Comparison of ENCODE assay signal across 13 mouse cellular contexts in genomic region chr7:142574155-142574660, GRCm38 (mm10). TPM values are rescaled to one million over a fixed set of nuclear protein-coding genes. Genes with fewer than 3 reads are reported as not detected.
DNase-seq lines count a peak whose midpoint lies in the region; ATAC-seq lines count a peak whose summit lies in the region.
"Had no signal": no experiment of that assay in that cellular context is flagged by ENCODE, and none has a peak within 500 bp of the region (broad histone marks: within the 10 kb centered on the region; RNA-seq: fewer than 3 reads in every experiment).

No protein-coding gene starts in this region.

- H3K4me1 ChIP-seq in heart, embryonic 10.5 days = peaks cover 95% of the 10 kb centered on the region
- H3K4me1 ChIP-seq in kidney, embryonic 16.5 days (ENCODE audit: insufficient read depth, low read length) = peaks cover 74% of the 10 kb centered on the region
- H3K4me1 ChIP-seq in embryonic facial prominence, embryonic 13.5 days = peaks cover 95% of the 10 kb centered on the region
- H3K4me1 ChIP-seq in liver, embryonic 13.5 days (replicated peaks) = peaks cover 56% of the 10 kb centered on the region

- peak overlapping the region; percentile 95 for H3K27ac ChIP-seq in heart, embryonic 10.5 days
- peak overlapping the region; percentile 93; the same call in 1 of the 2 replicates for H3K27ac ChIP-seq in kidney, embryonic 16.5 days (ENCODE audit: low read length)
- H3K27ac ChIP-seq in embryonic facial prominence, embryonic 13.5 days = peak overlapping the region; percentile 99
- H3K27ac ChIP-seq in liver, embryonic 13.5 days = peak overlapping the region; percentile 53; the same call in 1 of the 2 replicates

- no peaks in the 10 kb centered on the region for H3K9me3 ChIP-seq in heart, embryonic 10.5 days
- no peaks in the 10 kb centered on the region for H3K9me3 ChIP-seq in kidney, embryonic 16.5 days (ENCODE audit: low read length)
- H3K9me3 ChIP-seq in embryonic facial prominence, embryonic 13.5 days = 0 out of 2 replicates have a peak, but pooled peaks cover 4% of the 10 kb centered on the region
- H3K9me3 ChIP-seq in liver, embryonic 13.5 days (replicated peaks) = 0 out of 2 replicates have a peak, but pooled peaks cover 3% of the 10 kb centered on the region

- DNase-seq in heart, embryonic 10.5 days (ENCODE audit: low spot score) = no peak
- DNase-seq in heart, postnatal 10 days = no peak
- no peak for DNase-seq in kidney, adult 11 months
- DNase-seq in liver, embryonic 13.5 days = no peak
- DNase-seq in urinary bladder, postnatal 25 days (ENCODE audit: low spot score) = no peak
- no peak for DNase-seq in spleen, postnatal 14 days (ENCODE audit: low spot score in 2 of 2)
- DNase-seq: cerebellum, adult 9-11 months; kidney, adult 8-10 months; retina, postnatal 1 day; thymus, postnatal 36 days had no signal

- H3K4me3 ChIP-seq in heart, embryonic 10.5 days = 0 out of 2 replicates have a peak overlapping the region, but pooled peaks have one; percentile 0
- H3K4me3 ChIP-seq in kidney, embryonic 16.5 days (ENCODE audit: low read length) = no peak overlapping the region
- 0 out of 2 replicates have a peak overlapping the region, but pooled peaks have one; percentile 2 for H3K4me3 ChIP-seq in embryonic facial prominence, embryonic 13.5 days
- H3K4me3 ChIP-seq in liver, embryonic 13.5 days (replicated peaks) = no peak overlapping the region

- intact Hi-C loops in heart, postnatal 10 days (cut with DNase I) = no loop called here

- H3K9ac ChIP-seq in kidney, embryonic 16.5 days (replicated peaks; ENCODE audit: low read length) = 0 out of 2 replicates have a peak overlapping the region, but pooled peaks have one; percentile 17
- H3K9ac ChIP-seq in embryonic facial prominence, embryonic 13.5 days = peak overlapping the region; percentile 84
- H3K9ac ChIP-seq in liver, embryonic 13.5 days = no peak overlapping the region

- no peak for ATAC-seq in kidney, embryonic 16.5 days (ENCODE audit: low FRiP score, low TSS enrichment)
- no peak for ATAC-seq in embryonic facial prominence, embryonic 13.5 days (ENCODE audit: insufficient number of reproducible peaks, insufficient read depth, low FRiP score, low TSS enrichment, low read depth)
- no peak for ATAC-seq in liver, embryonic 13.5 days (ENCODE audit: low read depth)
- ATAC-seq: activated CD4-positive, CD25-positive, alpha-beta regulatory T cell, adult 4 months had no signal

- 17% methylated on average over 3 of the region's 3 CpGs for WGBS in heart, embryonic 10.5 days
- 70% methylated on average over 3 of the region's 3 CpGs for WGBS in kidney, embryonic 16.5 days
- WGBS in embryonic facial prominence, embryonic 13.5 days = 54% methylated on average over 3 of the region's 3 CpGs
- WGBS in liver, embryonic 13.5 days (ENCODE audit: insufficient replicate concordance) = 55% methylated on average over 3 of the region's 3 CpGs

- H3K36me3 ChIP-seq in heart, embryonic 10.5 days = peaks cover 11% of the 10 kb centered on the region
- H3K36me3 ChIP-seq in kidney, embryonic 16.5 days (ENCODE audit: insufficient read depth, low read length) = no peaks in the 10 kb centered on the region
- peaks cover 5% of the 10 kb centered on the region; the same call in 1 of the 2 replicates for H3K36me3 ChIP-seq in embryonic facial prominence, embryonic 13.5 days
- no peaks in the 10 kb centered on the region for H3K36me3 ChIP-seq in liver, embryonic 13.5 days

- H3K4me2 ChIP-seq in kidney, embryonic 16.5 days (replicated peaks; ENCODE audit: low read depth, low read length) = no peak overlapping the region
- H3K4me2 ChIP-seq in embryonic facial prominence, embryonic 13.5 days = peak overlapping the region; percentile 63
- no peak overlapping the region for H3K4me2 ChIP-seq in liver, embryonic 13.5 days

- no peaks in the 10 kb centered on the region for H3K27me3 ChIP-seq in heart, embryonic 10.5 days (ENCODE audit: insufficient read depth, poor library complexity, severe bottlenecking)
- no peaks in the 10 kb centered on the region for H3K27me3 ChIP-seq in kidney, embryonic 16.5 days (ENCODE audit: insufficient read depth, low read length)
- no peaks in the 10 kb centered on the region for H3K27me3 ChIP-seq in embryonic facial prominence, embryonic 13.5 days
- H3K27me3 ChIP-seq in liver, embryonic 13.5 days = no peaks in the 10 kb centered on the region

RNA-seq across cellular contexts. Expression of gene Mrpl23, which starts 41.7 kb away (rescaled TPM):
- polyA plus RNA-seq in heart, embryonic 10.5 days (2016; fragmentation: Nextera tagmentation; extraction: Ambion mirVana) = 17.1 and 25.1 TPM in 2 replicates
- total RNA-seq in heart, postnatal 10 days (2021) = 10 to 100 TPM in 1 of 2 experiments, 1 to 10 TPM in 1; 4.1 to 19.3 TPM
- 24.4 and 24.6 TPM in 2 replicates for polyA plus RNA-seq in kidney, embryonic 16.5 days (2015; fragmentation: Nextera tagmentation; extraction: Ambion mirVana)
- 36.0 and 36.7 TPM in 2 replicates for polyA plus RNA-seq in embryonic facial prominence, embryonic 13.5 days (2015; fragmentation: Nextera tagmentation; extraction: Ambion mirVana)
- 11.3 and 12.2 TPM in 2 replicates for polyA plus RNA-seq in liver, embryonic 13.5 days (2015; fragmentation: Nextera tagmentation; extraction: Ambion mirVana)

Comparison
In these comparisons a context has a peak if more than half of its experiments do, and no peak if none do; other contexts are left out.
1. H3K4me3 ChIP-seq: peak in heart, embryonic 10.5 days (single experiment) and embryonic facial prominence, embryonic 13.5 days (single experiment); none in kidney, embryonic 16.5 days (single experiment) and liver, embryonic 13.5 days (single experiment).
2. Peak in every context shown above with its lines, with median percentiles within 50 percentile points of each other: H3K27ac ChIP-seq.